Mouse (Mus musculus): ENCODE results near the gene Lyplal1. TPM values are rescaled to one million over a fixed set of nuclear protein-coding genes. Genes with fewer than 3 reads are reported as not detected.

Gene Lyplal1
- 1 to 10 TPM; 1.6 to 2.0 TPM for total RNA-seq (2021)
- long read RNA-seq, experiment 1, partial matches to known transcripts: 0 of 3 reads
- long read RNA-seq, experiment 1, other reads (novel, unspliced or antisense): 2 of 3 reads
- long read RNA-seq, experiment 2, partial matches to known transcripts: 0 of 3 reads
- long read RNA-seq, experiment 2, other reads (novel, unspliced or antisense): 1 of 3 reads

DNA sequence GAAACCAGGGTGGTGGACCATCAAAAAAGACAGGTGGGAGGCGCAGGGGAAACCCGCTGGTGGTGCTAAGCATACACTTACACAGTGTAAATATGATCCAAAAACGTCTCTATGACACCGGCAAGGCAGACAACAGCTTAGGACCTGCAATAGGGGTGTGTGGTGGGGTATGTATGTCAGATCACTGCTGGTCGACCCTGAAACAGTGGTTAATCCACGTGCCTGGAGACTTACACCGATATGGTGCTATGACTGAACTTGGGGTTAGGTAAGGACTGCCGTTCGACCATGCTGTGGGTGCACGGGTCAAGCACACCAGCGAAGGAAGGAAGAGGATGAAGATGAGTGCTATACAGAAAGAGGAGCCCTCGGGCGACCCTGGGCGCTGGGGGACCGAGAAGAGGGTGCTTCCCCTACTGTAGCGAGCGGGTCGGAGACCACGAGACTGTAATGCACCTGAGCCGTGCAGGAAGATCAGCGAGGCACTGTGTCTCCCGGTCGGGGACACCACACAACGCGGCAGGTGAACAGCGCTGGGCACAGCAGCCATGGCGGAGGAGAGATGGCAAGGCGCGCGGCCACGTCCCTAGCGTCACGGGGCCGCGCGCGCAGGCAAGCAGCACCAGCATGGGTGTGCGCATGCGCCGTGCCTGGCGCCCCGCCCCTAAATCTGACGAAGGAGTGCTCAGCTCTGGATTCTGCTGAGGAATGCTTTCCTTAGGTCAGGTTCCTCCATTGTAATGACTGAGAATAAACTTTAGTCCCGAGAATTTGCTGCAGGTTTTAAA, at the start of gene Lyplal1:
Lyplal1 (minus strand) TSS at position 610 of the 788 bp plus-strand sequence.
- DNase-seq (ENCODE audit: low spot score): peak; percentile 94

DNA sequence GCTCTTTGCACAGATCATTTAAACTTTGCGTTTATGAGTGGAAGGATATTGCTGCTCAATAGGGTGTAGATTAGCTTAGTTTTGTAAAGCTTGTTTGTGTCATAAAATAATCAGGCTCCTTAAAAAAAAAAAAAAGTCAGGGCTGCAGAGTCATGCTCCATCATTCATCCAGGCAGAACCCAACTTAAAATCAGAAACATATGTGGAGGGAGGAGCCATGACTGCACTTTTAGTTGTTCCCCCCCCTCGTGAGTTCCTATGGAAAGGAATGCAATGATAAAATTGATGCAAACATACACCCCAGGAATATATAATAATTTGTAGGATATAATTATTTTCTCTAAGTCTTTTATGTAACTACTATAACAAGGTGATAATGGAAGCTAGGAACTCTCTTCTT, 46.5 kb upstream of the Lyplal1 start:
- DNase-seq (ENCODE audit: low spot score): no peak

DNA sequence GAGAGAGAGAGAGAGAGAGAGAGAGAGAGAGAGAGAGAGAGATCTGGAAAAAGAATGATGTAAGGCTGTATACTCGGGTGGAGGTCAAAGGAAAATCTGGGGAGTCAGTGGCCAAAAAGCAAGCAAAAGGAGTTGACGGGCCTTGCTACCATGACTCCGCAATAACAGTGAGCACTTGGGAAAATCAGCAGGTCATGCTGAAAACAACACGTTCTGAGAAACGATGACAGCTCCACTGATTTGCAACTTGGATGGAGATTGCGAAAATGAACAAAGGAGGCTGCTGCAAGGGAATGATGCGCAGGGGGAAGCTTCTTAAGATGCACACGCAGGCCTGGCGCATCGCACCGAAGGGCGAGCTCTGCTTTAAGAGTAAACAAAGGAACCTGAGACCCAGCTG, 46.1 kb upstream of the Lyplal1 start:
- DNase-seq (ENCODE audit: low spot score): peak; percentile 38

DNA sequence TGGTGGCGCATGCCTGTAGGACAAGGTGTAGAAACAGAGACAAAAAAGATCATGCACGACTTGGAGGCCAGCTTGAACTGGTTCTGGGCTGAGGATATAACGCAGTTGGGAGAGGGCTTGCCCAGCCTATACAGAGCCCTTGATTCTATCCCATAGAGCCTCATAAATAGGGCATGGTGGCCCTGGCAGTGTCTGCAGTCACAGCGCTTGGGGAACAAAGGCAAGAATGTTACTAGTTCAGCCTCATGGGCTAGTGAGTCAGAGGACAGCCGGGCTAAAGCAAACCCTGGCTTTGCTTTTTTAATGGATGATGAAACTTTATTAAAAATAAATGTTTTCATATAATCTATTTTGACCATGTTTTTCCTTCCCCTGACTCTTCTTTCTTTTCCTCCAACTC, 33.3 kb upstream of the Lyplal1 start:
- DNase-seq (ENCODE audit: low spot score): no peak

DNA sequence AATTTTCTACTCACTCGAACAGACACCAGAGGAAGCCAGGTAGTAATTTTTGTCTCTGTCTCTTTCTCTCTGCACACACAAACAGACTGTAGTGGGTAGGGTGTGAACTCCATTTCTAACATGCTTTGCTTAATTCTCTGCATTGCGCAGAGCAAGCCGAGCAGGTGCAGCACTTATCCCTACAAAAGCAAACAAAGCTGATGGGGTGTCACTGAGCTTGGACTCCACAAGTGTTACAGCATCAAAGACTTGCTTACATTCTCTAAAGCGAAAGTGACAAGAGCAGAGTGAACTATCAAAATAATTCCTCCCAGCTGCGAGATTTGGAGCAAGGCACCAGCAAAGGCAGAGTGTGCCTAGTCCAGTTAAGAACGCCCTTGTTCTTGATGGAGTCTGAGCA, 28.3 kb upstream of the Lyplal1 start:
- peak; percentile 24 for DNase-seq (ENCODE audit: low spot score)

DNA sequence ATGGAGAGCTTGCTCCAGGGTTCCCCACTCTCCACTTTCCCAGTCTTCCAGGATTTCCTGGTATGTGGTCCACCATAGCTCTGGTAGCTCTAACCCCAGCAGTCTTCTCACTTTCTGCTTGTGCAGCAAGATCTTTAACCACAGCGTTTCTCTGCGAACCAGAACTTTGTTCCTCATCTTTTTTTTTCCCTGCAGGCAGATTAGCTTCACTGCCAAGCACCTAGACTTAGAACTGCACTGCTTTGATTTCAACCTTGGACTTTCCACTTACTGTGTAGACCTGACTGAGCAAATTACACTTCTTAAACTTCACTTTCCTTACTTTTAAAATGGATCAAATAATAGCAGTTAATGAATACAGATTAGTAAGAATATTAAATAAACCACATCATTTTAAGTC, 23.1 kb upstream of the Lyplal1 start:
- DNase-seq (ENCODE audit: low spot score): no peak

DNA sequence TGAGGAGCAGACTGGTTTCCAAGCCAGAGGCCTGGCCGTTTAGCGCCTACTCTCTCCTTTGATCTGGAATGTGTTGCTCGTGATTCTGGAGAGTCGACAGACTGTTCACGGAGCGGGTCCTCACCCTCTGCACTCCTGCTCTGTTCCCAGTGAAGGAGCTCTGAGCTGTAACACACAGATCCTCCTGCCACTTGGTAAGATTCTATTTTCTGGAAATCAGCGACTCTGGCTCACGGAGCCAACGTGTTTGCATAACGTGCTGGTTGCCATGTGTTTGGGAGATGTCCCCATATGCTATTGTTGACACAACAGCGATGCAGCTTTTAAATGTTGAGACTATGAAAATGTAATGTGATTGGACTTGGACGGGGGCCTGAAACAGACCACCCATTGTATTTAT, 20.8 kb upstream of the Lyplal1 start:
- DNase-seq (ENCODE audit: low spot score): no peak

DNA sequence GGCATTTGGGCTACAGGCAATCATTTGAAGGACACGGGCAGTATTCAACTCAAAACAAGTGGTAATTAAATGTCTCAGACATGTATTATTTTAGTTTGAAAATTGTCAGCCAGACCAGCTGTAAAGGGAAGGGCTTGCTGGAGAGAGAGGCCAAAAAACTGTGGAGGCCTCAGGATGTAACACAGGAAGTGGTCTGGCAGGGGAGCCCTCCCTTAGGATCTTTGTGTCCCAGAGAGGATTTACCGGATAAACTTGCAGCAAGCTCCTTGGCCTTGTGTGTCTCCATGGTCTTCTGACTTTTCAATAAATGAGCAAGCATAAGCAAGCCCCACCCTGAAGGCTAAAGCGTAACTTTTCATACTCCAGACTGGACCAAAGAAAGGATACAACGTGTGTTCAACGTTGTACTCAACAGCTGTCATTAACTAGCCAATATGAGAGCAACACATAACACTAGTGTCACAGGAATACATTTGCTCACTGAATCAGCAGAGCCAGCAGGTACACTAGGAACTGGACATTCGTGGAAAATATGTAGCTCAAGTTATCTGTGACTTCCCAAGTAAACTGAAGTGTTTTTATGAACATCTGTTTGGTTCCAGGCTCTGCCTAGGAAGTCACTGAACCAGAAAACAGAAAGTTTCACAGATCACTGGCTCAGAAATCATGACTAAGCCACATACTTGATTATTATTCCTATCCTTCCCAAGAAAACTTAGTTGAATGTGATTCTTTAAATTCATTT, 19.7 kb upstream of the Lyplal1 start:
- DNase-seq (ENCODE audit: low spot score): peak; percentile 65

DNA sequence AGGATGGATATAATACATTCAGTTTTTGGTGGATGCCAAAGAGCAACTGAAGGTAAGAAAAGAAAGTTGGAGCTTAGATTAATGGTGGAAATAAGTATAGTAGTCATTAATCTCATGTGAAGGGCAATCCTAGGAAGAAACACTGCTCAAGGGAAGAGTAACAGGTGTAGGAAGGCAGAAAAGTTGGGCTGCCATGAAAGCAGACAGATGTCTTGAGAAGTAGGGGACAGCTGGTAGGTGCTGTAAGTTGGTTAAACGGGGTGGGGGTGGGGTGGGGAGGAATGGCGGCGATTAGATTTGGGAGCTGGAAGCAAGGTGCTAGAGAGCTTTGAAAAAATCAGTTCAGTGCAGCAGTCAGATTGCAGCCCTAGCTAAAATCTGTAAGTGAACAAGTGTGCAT, 14.4 kb upstream of the Lyplal1 start:
- DNase-seq (ENCODE audit: low spot score): no peak

DNA sequence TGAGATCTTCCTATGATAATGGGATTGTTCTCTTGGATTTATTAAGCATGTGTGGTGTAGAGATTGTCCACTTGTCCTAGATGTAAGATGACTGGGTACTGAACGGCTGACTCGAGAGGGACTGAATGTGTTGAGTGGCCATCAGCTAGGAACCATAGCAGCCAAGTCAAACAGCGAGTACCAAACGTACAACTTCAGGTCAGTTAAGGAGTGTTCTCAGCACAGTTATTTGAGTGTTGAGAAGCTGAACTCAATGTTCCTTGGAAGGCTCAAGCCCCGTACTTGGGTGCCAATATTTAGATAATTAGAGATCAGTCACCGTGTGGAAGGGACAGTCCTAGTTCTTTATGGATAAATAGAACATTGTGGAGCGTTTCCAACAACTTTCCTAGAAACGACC, 11.8 kb upstream of the Lyplal1 start:
- no peak for DNase-seq (ENCODE audit: low spot score)

DNA sequence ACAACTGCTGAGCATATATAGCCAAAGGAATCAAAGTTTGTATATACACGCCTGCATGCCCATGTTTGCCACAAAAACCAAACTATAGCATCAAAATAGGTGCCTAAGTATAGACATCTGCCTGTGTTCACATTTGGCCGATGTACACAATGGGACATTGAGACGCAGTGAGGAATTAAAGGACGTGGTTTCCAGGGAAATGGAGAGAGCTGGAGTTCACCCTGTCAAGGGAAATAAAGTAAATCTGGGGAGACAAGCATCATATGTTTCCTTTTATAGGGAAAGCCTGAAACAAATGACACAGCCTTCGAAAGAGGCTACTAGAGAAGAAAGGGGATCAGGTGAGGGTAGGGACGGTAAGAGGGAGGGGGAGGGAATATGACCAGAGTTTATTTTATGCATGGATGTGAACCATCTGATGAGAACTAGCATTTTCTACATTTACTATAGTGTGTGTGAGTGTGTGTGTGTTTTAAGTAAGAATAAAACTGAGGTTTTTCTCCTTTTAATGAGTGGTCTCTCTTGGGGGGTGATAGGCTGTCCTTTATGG, 9.3 kb upstream of the Lyplal1 start:
- no peak for DNase-seq (ENCODE audit: low spot score)

DNA sequence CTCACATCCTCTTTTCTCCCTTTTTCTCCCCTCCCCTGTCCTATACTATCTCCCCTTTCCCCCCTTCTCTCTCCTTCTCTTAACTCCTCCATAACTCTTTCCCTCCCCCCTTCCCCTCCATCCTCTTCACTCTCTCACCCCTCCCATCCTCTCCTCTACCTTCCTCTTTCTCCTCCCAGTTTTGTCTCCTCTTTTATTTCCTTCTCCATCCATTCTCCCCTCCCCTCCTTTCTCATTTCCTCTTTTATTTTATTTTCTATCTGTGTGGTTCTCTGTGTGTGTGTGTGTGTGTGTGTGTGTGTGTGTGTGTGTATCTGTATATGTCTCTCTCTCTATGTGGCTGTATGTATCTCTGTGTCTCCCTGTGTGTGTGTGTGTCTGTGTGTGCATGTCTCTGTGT, 6.6 kb upstream of the Lyplal1 start:
- no peak for DNase-seq (ENCODE audit: low spot score)

DNA sequence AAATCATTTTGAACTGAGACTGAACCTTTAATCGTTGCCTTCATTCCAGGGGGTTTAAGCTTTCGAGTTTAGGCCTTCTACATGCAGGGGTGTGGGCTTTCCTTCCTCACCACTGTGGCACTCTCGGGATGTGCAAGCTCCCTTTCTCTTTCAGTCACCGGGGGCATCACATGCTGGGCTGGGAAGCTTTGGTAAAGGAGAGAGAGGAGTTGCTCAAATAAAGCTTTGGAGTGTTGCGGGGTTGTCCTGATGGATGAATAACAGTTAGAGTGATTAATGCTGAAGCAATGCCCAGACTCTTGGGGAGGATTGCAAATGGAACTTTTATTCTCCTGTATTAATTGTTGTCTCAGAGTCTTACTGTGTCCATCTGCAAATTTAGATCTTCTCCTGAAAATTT, 2.7 kb upstream of the Lyplal1 start:
- DNase-seq (ENCODE audit: low spot score): no peak

DNA sequence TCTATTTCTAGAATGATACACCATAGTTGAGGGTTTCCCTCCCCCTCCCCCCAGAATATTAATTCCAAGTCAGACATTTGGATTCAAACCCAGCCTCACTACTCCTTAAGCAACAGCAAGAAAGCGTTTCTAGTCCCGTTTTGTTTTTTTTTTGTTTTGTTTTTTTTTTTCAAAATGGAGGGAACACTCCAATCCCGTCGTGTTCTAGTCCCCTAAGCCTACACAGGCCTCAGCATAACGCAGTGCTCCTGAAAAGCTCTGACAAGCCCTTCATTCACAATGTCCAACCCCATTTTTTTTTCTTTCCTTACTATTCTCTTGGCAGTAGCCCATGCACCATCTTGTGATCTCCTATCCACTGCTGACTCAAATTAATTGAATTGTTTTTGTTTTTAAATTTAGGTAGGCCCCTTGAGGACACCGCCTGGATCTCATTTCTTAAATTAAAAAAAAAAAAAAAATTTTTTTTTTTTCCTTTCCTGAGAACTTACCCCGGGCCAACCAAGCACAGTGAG, 967 bp downstream of the Lyplal1 start:
- no peak for DNase-seq (ENCODE audit: low spot score)

DNA sequence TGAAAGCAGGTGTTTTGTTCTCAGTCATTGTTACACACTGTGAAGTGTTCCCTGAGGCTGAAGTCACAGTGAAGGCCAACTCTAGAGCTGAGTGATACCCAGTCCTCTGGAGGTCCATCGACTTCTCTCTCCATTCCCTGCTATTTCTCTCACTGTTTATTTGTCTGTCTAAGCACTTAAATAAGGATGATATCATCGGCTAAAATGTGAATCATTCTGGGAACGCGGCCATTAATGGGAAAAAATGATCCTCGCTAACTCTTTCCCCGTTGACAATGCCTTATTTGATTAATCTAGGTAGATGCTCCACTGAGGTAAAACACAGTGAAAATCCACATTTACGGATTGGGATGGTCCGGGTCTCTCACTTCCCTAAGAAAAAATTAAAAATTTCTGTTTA, 14.8 kb downstream of the Lyplal1 start:
- DNase-seq (ENCODE audit: low spot score): peak; percentile 54

DNA sequence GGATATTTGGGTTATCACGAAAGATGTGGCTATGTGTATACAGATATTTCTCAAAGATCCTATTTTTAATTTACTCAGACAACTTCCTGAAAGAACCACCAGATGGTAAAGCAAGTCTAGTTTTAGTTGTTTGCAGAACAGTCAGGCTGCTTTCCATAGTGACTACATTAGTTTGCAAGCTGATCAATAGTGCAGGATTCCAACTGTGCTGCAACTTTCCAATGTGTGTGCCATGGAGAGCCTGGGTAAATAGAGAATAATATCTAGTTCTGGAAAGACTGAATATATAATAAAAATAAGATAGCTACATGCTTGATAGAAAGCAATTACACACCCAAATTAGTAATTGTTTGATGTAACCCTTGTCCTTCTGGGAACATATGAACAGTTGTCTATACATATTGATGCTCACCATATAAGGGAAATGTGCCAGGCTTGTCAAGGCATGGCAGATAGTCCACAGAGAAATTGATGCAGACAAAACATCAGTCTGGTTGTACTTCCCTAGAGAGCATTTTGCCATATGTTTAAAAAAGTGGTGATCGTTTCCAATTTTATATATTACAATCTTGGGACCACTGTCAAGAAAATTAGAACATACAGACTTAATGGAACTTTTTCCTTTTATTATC, 50.7 kb downstream of the Lyplal1 start:
- no peak for DNase-seq (ENCODE audit: low spot score)

DNA sequence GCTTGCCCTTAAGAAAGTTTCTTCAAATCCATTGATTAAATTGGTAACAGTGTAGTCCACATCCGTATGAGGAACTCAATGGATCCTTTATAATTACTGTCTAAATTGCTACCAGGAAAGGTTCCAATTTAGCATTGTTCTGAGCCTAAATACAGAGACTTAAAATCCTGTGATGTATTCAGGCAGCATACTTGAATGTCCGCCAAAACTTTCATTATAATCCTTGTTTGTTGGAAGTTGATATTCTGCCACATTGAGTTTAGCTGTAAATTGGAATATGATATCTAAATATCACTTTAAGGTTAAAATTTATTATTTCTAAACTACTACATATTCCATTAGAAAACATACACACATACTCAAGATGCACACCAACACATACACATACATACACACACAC, 57.1 kb downstream of the Lyplal1 start:
- no peak for DNase-seq (ENCODE audit: low spot score)

DNA sequence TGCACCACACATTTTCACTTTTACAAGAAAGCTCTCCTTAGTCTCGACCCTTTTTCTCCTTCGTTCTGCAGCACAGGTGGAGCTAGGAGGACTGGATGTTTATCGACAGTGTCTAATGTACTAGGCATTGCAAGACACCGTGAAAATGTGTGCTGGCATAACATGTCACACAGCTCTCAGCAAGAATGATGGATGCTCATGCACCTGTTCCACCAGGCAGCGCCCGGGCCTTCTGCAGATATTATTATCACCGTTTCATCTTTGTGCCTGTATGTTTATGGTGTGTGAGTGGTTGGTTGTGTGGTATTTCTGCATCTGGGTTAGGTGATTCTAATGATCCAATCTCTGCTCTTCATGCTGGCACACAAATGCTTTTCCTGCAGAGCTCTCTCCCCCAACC, 62.9 kb downstream of the Lyplal1 start:
- DNase-seq (ENCODE audit: low spot score): no peak

DNA sequence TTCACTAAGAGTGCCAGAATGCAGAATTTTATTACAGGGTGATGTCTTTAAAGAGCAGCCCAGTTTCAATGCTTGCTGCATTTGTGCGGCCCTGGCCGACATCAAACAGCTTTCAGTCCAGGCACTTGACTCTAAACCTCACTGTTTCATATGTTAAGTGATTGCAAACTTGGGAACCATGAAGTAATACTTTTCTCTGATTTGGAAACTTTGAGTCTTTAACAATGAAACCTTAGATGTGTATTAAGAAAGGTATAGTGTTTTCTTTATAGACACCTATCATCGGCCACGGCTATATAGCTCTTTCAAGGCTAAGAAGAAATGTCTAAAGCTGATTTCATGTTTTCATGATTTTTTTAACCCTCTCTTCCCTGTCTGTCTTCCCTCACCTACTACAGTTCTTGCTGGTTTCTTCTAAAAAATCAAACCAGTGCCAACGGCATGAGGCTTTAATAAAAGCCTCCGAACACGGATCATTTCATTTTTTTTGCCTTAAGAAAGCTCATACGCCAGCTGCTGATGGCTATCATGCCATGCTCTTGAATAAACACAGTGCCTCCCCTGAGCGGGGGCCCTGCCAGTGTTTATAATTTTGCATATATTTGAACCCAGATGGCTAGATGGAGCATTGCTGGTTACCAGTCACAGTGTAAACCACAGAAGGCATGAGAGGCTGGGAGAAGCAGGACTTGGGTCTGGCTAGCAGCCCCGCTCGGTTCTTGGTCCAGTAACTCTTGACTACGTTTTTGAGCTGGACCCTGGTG, 63.6 kb downstream of the Lyplal1 start:
- no peak for DNase-seq (ENCODE audit: low spot score)

DNA sequence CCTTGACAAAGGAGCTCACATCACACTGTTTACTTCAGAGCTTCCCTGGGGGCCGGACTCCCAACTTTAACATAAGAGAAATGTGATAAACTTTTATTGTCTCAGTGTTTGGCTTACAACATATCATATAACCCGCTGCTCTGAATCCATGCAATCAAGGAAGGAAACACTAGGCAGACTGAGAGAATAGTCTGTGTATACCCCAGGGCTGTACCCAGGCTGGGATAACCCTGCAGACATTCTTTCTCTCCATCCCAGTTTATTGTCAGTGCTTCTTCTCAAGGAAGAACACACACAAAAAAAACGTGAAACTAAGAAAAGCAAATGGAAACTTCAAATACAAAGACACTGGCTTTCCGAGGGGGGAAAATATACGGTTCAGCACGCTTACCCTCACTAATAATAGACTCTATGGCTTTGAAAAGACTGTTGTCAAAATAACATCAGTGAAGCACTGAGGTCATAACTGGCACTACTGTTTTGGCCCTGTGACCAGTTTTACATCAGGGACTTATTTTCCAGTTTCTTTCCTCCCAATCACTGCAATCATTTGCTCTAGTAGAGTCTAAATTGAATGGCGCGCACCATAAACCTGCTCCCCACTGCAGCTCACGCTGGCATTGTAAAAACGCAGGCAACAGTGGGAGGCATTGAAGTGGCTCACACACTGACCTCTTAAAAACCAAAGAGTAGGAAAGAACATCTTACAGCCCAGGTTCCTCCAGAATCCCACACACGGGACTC, 73.2 kb downstream of the Lyplal1 start:
- peak; percentile 10 for DNase-seq (ENCODE audit: low spot score)
